Mouse (Mus musculus): ENCODE data around the gene Gm1123. TPM values are rescaled to one million over a fixed set of nuclear protein-coding genes. Genes with fewer than 3 reads are reported as not detected.

The Gm1123 gene
- polyA plus RNA-seq, 1 experiment from 2014 or later = 0.07 TPM

- 64% methylated on average over 5 of the region's 5 CpGs for WGBS
- no peak for DNase-seq (ENCODE audit: low spot score)
Observed at GRCm38 (mm10) chr9:99021166-99021565, 14.3 kb downstream of the Gm1123 start.

GRCm38 (mm10) chr9:99017679-99018078 lies 17.8 kb downstream of the Gm1123 start:
- Histone ChIP-seq H3K36me3 (ENCODE audit: control insufficient read depth, insufficient read depth, low read length) (no peaks in the 10 kb centered on the region), H3K4me3 (ENCODE audit: low read depth, low read length) (no peak overlapping the region), H3K4me1 (replicated peaks; ENCODE audit: control insufficient read depth, insufficient read depth) (no peaks in the 10 kb centered on the region), H3K27ac (replicated peaks) (no peak overlapping the region), H3K9me3 (ENCODE audit: control insufficient read depth, low read length) (no peaks in the 10 kb centered on the region), H3K27me3 (ENCODE audit: control insufficient read depth, insufficient read depth, low read length) (no peaks in the 10 kb centered on the region), H3K9ac (ENCODE audit: low read length) (no peak overlapping the region), H3K4me2 (replicated peaks; ENCODE audit: low read depth) (no peak overlapping the region)
- ATAC-seq (ENCODE audit: low FRiP score, low TSS enrichment) = no peak
- DNase-seq (ENCODE audit: low spot score) = no peak
- TF ChIP-seq EP300 (optimal IDR thresholded peaks at IDR 0.05) = no peak
- no peak for TF ChIP-seq CTCF (IDR thresholded peaks at IDR 0.05; ENCODE audit: low read depth)
- WGBS = 78% methylated on average over 6 of the region's 6 CpGs

More at GRCm38 (mm10) chr9:99021166-99021565, 14.3 kb downstream of the Gm1123 start:
- H3K27ac ChIP-seq (replicated peaks) = no peak overlapping the region
- no peak overlapping the region for H3K4me2 ChIP-seq (replicated peaks; ENCODE audit: low read depth)
- no peak for ATAC-seq (ENCODE audit: low FRiP score, low TSS enrichment)
- no peaks in the 10 kb centered on the region for H3K4me1 ChIP-seq (replicated peaks; ENCODE audit: control insufficient read depth, insufficient read depth)
- no peak for TF ChIP-seq EP300 (optimal IDR thresholded peaks at IDR 0.05)
- TF ChIP-seq CTCF (IDR thresholded peaks at IDR 0.05; ENCODE audit: low read depth) = no peak
- no peaks in the 10 kb centered on the region for H3K27me3 ChIP-seq (ENCODE audit: control insufficient read depth, insufficient read depth, low read length)
- H3K9ac ChIP-seq (ENCODE audit: low read length) = no peak overlapping the region
- no peaks in the 10 kb centered on the region for H3K9me3 ChIP-seq (ENCODE audit: control insufficient read depth, low read length)
- H3K4me3 ChIP-seq (ENCODE audit: low read depth, low read length) = no peak overlapping the region
- H3K36me3 ChIP-seq (ENCODE audit: control insufficient read depth, insufficient read depth, low read length) = no peaks in the 10 kb centered on the region

- Histone ChIP-seq H3K9me3 (ENCODE audit: control insufficient read depth, low read length) (no peaks in the 10 kb centered on the region), H3K4me3 (ENCODE audit: low read depth, low read length) (no peak overlapping the region), H3K4me1 (replicated peaks; ENCODE audit: control insufficient read depth, insufficient read depth) (no peaks in the 10 kb centered on the region), H3K36me3 (ENCODE audit: control insufficient read depth, insufficient read depth, low read length) (no peaks in the 10 kb centered on the region), H3K9ac (ENCODE audit: low read length) (no peak overlapping the region), H3K27me3 (ENCODE audit: control insufficient read depth, insufficient read depth, low read length) (no peaks in the 10 kb centered on the region), H3K27ac (replicated peaks) (no peak overlapping the region), H3K4me2 (replicated peaks; ENCODE audit: low read depth) (no peak overlapping the region)
- ATAC-seq (ENCODE audit: low FRiP score, low TSS enrichment) (no peak), DNase-seq (ENCODE audit: low spot score) (no peak)
- 49% methylated on average over 3 of the region's 3 CpGs for WGBS
- TF ChIP-seq CTCF (IDR thresholded peaks at IDR 0.05; ENCODE audit: low read depth) (no peak), EP300 (optimal IDR thresholded peaks at IDR 0.05) (no peak)
Observed at GRCm38 (mm10) chr9:99016759-99017158, 18.8 kb downstream of the Gm1123 start.

- no peak overlapping the region for H3K4me2 ChIP-seq (replicated peaks; ENCODE audit: low read depth)
- no peak for DNase-seq (ENCODE audit: low spot score)
- 41% methylated on average over 3 of the region's 3 CpGs for WGBS
Observed at GRCm38 (mm10) chr9:99016301-99016700, 19.2 kb downstream of the Gm1123 start.

GRCm38 (mm10) chr9:99009898-99010199 lies 25.7 kb downstream of the Gm1123 start:
- H3K27me3 ChIP-seq (ENCODE audit: control insufficient read depth, insufficient read depth, low read length) = no peaks in the 10 kb centered on the region
- no peak for DNase-seq (ENCODE audit: low spot score)
- no peak for ATAC-seq (ENCODE audit: low FRiP score, low TSS enrichment)
- H3K9ac ChIP-seq (ENCODE audit: low read length) = no peak overlapping the region
- no peak overlapping the region for H3K27ac ChIP-seq (replicated peaks)
- no peaks in the 10 kb centered on the region for H3K36me3 ChIP-seq (ENCODE audit: control insufficient read depth, insufficient read depth, low read length)
- TF ChIP-seq CTCF (IDR thresholded peaks at IDR 0.05; ENCODE audit: low read depth) (no peak), EP300 (optimal IDR thresholded peaks at IDR 0.05) (no peak)
- no peaks in the 10 kb centered on the region for H3K9me3 ChIP-seq (ENCODE audit: control insufficient read depth, low read length)
- H3K4me2 ChIP-seq (replicated peaks; ENCODE audit: low read depth) = no peak overlapping the region
- no peaks in the 10 kb centered on the region for H3K4me1 ChIP-seq (replicated peaks; ENCODE audit: control insufficient read depth, insufficient read depth)
- WGBS = 89% methylated on average over 3 of the region's 3 CpGs
- H3K4me3 ChIP-seq (ENCODE audit: low read depth, low read length) = no peak overlapping the region

More at GRCm38 (mm10) chr9:99016301-99016700, 19.2 kb downstream of the Gm1123 start:
- peak; percentile 38; the same call in 1 of the 2 replicates for ATAC-seq (ENCODE audit: low FRiP score, low TSS enrichment)
- Histone ChIP-seq H3K9ac (ENCODE audit: low read length) (no peak overlapping the region), H3K36me3 (ENCODE audit: control insufficient read depth, insufficient read depth, low read length) (no peaks in the 10 kb centered on the region), H3K4me1 (replicated peaks; ENCODE audit: control insufficient read depth, insufficient read depth) (no peaks in the 10 kb centered on the region), H3K27ac (replicated peaks) (no peak overlapping the region), H3K4me3 (ENCODE audit: low read depth, low read length) (no peak overlapping the region), H3K9me3 (ENCODE audit: control insufficient read depth, low read length) (no peaks in the 10 kb centered on the region), H3K27me3 (ENCODE audit: control insufficient read depth, insufficient read depth, low read length) (no peaks in the 10 kb centered on the region)
- no peak for TF ChIP-seq EP300 (optimal IDR thresholded peaks at IDR 0.05)
- TF ChIP-seq CTCF (IDR thresholded peaks at IDR 0.05; ENCODE audit: low read depth) = no peak

GRCm38 (mm10) chr9:99009069-99009897 lies 26.2 kb downstream of the Gm1123 start:
- DNase-seq (ENCODE audit: low spot score) (no peak), ATAC-seq (ENCODE audit: low FRiP score, low TSS enrichment) (no peak)
- Histone ChIP-seq H3K9me3 (ENCODE audit: control insufficient read depth, low read length) (no peaks in the 10 kb centered on the region), H3K4me2 (replicated peaks; ENCODE audit: low read depth) (no peak overlapping the region), H3K4me3 (ENCODE audit: low read depth, low read length) (no peak overlapping the region), H3K9ac (ENCODE audit: low read length) (no peak overlapping the region), H3K36me3 (ENCODE audit: control insufficient read depth, insufficient read depth, low read length) (no peaks in the 10 kb centered on the region), H3K27ac (replicated peaks) (no peak overlapping the region), H3K27me3 (ENCODE audit: control insufficient read depth, insufficient read depth, low read length) (no peaks in the 10 kb centered on the region), H3K4me1 (replicated peaks; ENCODE audit: control insufficient read depth, insufficient read depth) (no peaks in the 10 kb centered on the region)
- no peak for TF ChIP-seq EP300 (optimal IDR thresholded peaks at IDR 0.05)
- no peak for TF ChIP-seq CTCF (IDR thresholded peaks at IDR 0.05; ENCODE audit: low read depth)
- 71% methylated on average over 12 of the region's 12 CpGs for WGBS

Measured in stomach, postnatal 0 days (tissue).